Mouse (Mus musculus) limb, embryonic 11.5 days (tissue): ENCODE results near the gene E330021D16Rik. TPM values are rescaled to one million over a fixed set of nuclear protein-coding genes. Genes with fewer than 3 reads are reported as not detected.

ENCODE experiments used
- ATAC-seq: fragments of 200-750 bp; cut with Nextera tagmentation; 2 replicates; pipeline ENCODE4 v1.8.0; 2017; ENCODE audit warnings: low read depth; ENCODE audit not compliant: insufficient number of reproducible peaks, low FRiP score, low TSS enrichment
- DNase-seq: peaks from one replicate; pipeline ENCODE4 v3.0.0-alpha.2; 2015; ENCODE audit warnings: low spot score
- H3K27ac ChIP-seq: fragments of 300-500 bp; sonication (generic); replicated peaks from 2 replicates; pipeline ENCODE4 v1.5.1; 2014; ENCODE audit warnings: low read depth, mild to moderate bottlenecking, low read length
- H3K27me3 ChIP-seq: fragments of 300-500 bp; sonication (generic); 2 replicates; pipeline ENCODE4 v1.6.1; 2014; ENCODE audit warnings: mild to moderate bottlenecking, low read length, mixed read lengths; ENCODE audit not compliant: control insufficient read depth, insufficient read depth
- H3K36me3 ChIP-seq: fragments of 300-500 bp; sonication (generic); 2 replicates; pipeline ENCODE4 v1.6.1; 2014; ENCODE audit warnings: mild to moderate bottlenecking, low read length, moderate library complexity, mixed read lengths; ENCODE audit not compliant: control insufficient read depth, insufficient read depth
- H3K4me1 ChIP-seq: fragments of 300-500 bp; sonication (generic); 2 replicates; pipeline ENCODE4 v1.6.1; 2014; ENCODE audit warnings: low read length, mixed read lengths; ENCODE audit not compliant: control insufficient read depth, insufficient read depth
- H3K4me2 ChIP-seq: fragments of 300-500 bp; sonication (generic); 2 replicates; pipeline ENCODE4 v1.6.1; 2014; ENCODE audit warnings: low read depth, mild to moderate bottlenecking, moderate library complexity; ENCODE audit not compliant: severe bottlenecking
- H3K4me3 ChIP-seq: fragments of 300-500 bp; sonication (generic); 2 replicates; pipeline ENCODE4 v1.5.1; 2014; ENCODE audit warnings: low read depth, low read length
- H3K9ac ChIP-seq: fragments of 300-500 bp; sonication (generic); 2 replicates; pipeline ENCODE4 v1.6.1; 2014; ENCODE audit warnings: mild to moderate bottlenecking, low read length
- H3K9me3 ChIP-seq: fragments of 300-500 bp; sonication (generic); 2 replicates; pipeline ENCODE4 v1.6.1; 2016; ENCODE audit warnings: low read length; ENCODE audit not compliant: control insufficient read depth
- WGBS: fragments of 180-500 bp; shearing (Covaris S2); extraction: QIAGEN DNeasy Blood & Tissue Kit; methylation state at CpG from one replicate; pipeline ENCODE4 v1.1.7; 2014; 5-methylcytosine and 5-hydroxymethylcytosine counted together
- polyA plus RNA-seq: library from polyadenylated mRNA; unstranded; fragments of >200 nt; fragmentation: Nextera tagmentation; extraction: Ambion mirVana; gene quantifications from 2 replicates; pipeline ENCODE4 v1.2.1, GENCODE M21; 2014

Gene E330021D16Rik
- polyA plus RNA-seq, 1 experiment from 2014 or later: not detected

- H3K27me3 ChIP-seq: no peaks in the 10 kb centered on the region
- ATAC-seq (no peak), DNase-seq (no peak)
- no peak overlapping the region for H3K4me3 ChIP-seq
- H3K36me3 ChIP-seq: no peaks in the 10 kb centered on the region
- no peaks in the 10 kb centered on the region for H3K4me1 ChIP-seq
- 75% methylated on average over 5 of the region's 5 CpGs for WGBS
- no peaks in the 10 kb centered on the region for H3K9me3 ChIP-seq
- no peak overlapping the region for H3K27ac ChIP-seq
- no peak overlapping the region for H3K4me2 ChIP-seq
- no peak overlapping the region for H3K9ac ChIP-seq
Measured at GRCm38 (mm10) chr6:136417864-136418263, 2.5 kb upstream of the E330021D16Rik start.

- ATAC-seq (no peak), DNase-seq (no peak)
- H3K27ac ChIP-seq: no peak overlapping the region
- H3K9me3 ChIP-seq: no peaks in the 10 kb centered on the region
- H3K27me3 ChIP-seq: no peaks in the 10 kb centered on the region
- no peak overlapping the region for H3K9ac ChIP-seq
- no peaks in the 10 kb centered on the region for H3K4me1 ChIP-seq
- no peaks in the 10 kb centered on the region for H3K36me3 ChIP-seq
- 87% methylated on average over 5 of the region's 5 CpGs for WGBS
- H3K4me3 ChIP-seq: no peak overlapping the region
- no peak overlapping the region for H3K4me2 ChIP-seq
Measured at GRCm38 (mm10) chr6:136413856-136414362, 1.5 kb downstream of the E330021D16Rik start.

GRCm38 (mm10) chr6:136407608-136408192, 7.7 kb downstream of the E330021D16Rik start:
- DNase-seq: no peak
- Histone ChIP-seq H3K9me3 (no peaks in the 10 kb centered on the region), H3K9ac (no peak overlapping the region), H3K4me3 (no peak overlapping the region), H3K36me3 (no peaks in the 10 kb centered on the region), H3K4me2 (no peak overlapping the region), H3K27me3 (no peaks in the 10 kb centered on the region), H3K27ac (no peak overlapping the region), H3K4me1 (no peaks in the 10 kb centered on the region)
- ATAC-seq: no peak
- 79% methylated on average over 2 of the region's 2 CpGs for WGBS

GRCm38 (mm10) chr6:136396860-136397259, 18.5 kb downstream of the E330021D16Rik start:
- Histone ChIP-seq H3K27ac (no peak overlapping the region), H3K27me3 (no peaks in the 10 kb centered on the region), H3K9ac (no peak overlapping the region), H3K4me3 (no peak overlapping the region), H3K4me1 (no peaks in the 10 kb centered on the region), H3K9me3 (no peaks in the 10 kb centered on the region), H3K36me3 (no peaks in the 10 kb centered on the region), H3K4me2 (no peak overlapping the region)
- ATAC-seq (no peak), DNase-seq (no peak)
- WGBS: 89% methylated on average over 9 of the region's 9 CpGs

- no peak overlapping the region for H3K27ac ChIP-seq
- H3K4me3 ChIP-seq: no peak overlapping the region
- WGBS: 75% methylated on average over 9 of the region's 9 CpGs
- no peaks in the 10 kb centered on the region for H3K9me3 ChIP-seq
- H3K4me2 ChIP-seq: no peak overlapping the region
- ATAC-seq (no peak), DNase-seq (no peak)
- H3K9ac ChIP-seq: no peak overlapping the region
- H3K36me3 ChIP-seq: no peaks in the 10 kb centered on the region
- no peaks in the 10 kb centered on the region for H3K4me1 ChIP-seq
- H3K27me3 ChIP-seq: no peaks in the 10 kb centered on the region
Measured at GRCm38 (mm10) chr6:136390262-136390661, 25.1 kb downstream of the E330021D16Rik start.

- Histone ChIP-seq H3K4me2 (no peak overlapping the region), H3K4me3 (no peak overlapping the region), H3K36me3 (no peaks in the 10 kb centered on the region), H3K9ac (no peak overlapping the region), H3K27ac (no peak overlapping the region), H3K4me1 (no peaks in the 10 kb centered on the region), H3K9me3 (no peaks in the 10 kb centered on the region), H3K27me3 (no peaks in the 10 kb centered on the region)
- DNase-seq: peak; percentile 37
- ATAC-seq: no peak
- 73% methylated on average over 7 of the region's 7 CpGs for WGBS
Measured at GRCm38 (mm10) chr6:136385287-136385686, 30.1 kb downstream of the E330021D16Rik start.

- no peaks in the 10 kb centered on the region for H3K36me3 ChIP-seq
- H3K9ac ChIP-seq: no peak overlapping the region
- 89% methylated on average over 3 of the region's 3 CpGs for WGBS
- H3K9me3 ChIP-seq: no peaks in the 10 kb centered on the region
- no peak overlapping the region for H3K4me2 ChIP-seq
- H3K27me3 ChIP-seq: no peaks in the 10 kb centered on the region
- H3K27ac ChIP-seq: no peak overlapping the region
- DNase-seq: no peak
- no peak overlapping the region for H3K4me3 ChIP-seq
- no peaks in the 10 kb centered on the region for H3K4me1 ChIP-seq
- no peak for ATAC-seq
Measured at GRCm38 (mm10) chr6:136383218-136383617, 32.2 kb downstream of the E330021D16Rik start.

GRCm38 (mm10) chr6:136376097-136376496, 39.3 kb downstream of the E330021D16Rik start:
- no peaks in the 10 kb centered on the region for H3K27me3 ChIP-seq
- no peak overlapping the region for H3K4me3 ChIP-seq
- H3K4me2 ChIP-seq: no peak overlapping the region
- H3K9ac ChIP-seq: no peak overlapping the region
- H3K4me1 ChIP-seq: 0 out of 2 replicates have a peak, but pooled peaks cover 2% of the 10 kb centered on the region
- no peaks in the 10 kb centered on the region for H3K9me3 ChIP-seq
- ATAC-seq (no peak), DNase-seq (no peak)
- no peaks in the 10 kb centered on the region for H3K36me3 ChIP-seq
- H3K27ac ChIP-seq: no peak overlapping the region
